Mouse (Mus musculus): ENCODE results near the gene Zfp981. TPM values are rescaled to one million over a fixed set of nuclear protein-coding genes. Genes with fewer than 3 reads are reported as not detected.
"Not testable (repeated sequence)": the region's sequence is repeated elsewhere in the genome, so short reads cannot be mapped to it uniquely, and the experiment has no call there.

Zfp981 gene
- polyA plus RNA-seq, 1 experiment from 2014 or later: not detected

DNA sequence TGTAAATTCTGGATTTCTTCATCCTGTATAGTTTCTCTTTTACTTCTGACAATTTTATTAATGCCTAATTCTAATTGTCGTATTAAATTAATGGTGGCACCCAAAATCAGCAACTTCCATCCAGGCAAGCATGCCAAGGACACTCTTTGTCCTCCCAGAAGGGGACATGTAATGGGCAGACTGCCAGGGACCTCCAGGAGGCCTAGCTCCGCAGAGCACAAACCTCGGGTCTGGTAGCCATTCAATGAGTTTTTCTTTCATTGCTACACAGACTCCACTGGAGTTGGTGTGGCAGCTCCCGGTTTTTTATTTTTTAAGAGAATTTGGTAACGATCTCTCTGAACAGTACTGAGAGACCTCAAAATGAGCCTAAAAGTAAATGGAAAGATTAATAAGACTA lies 41.1 kb upstream of the Zfp981 start:
- H3K4me3 ChIP-seq (ENCODE audit: low read depth, low read length); H3K4me1 ChIP-seq (ENCODE audit: control insufficient read depth, insufficient read depth, low read length); H3K4me2 ChIP-seq (ENCODE audit: low read depth); H3K9ac ChIP-seq (ENCODE audit: low read length); ATAC-seq (ENCODE audit: insufficient read depth, low FRiP score, low TSS enrichment); H3K27me3 ChIP-seq (ENCODE audit: control insufficient read depth, insufficient read depth, low read length); H3K36me3 ChIP-seq (ENCODE audit: control insufficient read depth, insufficient read depth, low read length); H3K27ac ChIP-seq (ENCODE audit: low read depth, low read length): not testable (repeated sequence)
- H3K9me3 ChIP-seq (ENCODE audit: control insufficient read depth, low read length): peaks cover 26% of the 10 kb centered on the region
- DNase-seq (ENCODE audit: low spot score): peak; percentile 9
- WGBS: 87% methylated on average over 5 of the region's 5 CpGs

DNA sequence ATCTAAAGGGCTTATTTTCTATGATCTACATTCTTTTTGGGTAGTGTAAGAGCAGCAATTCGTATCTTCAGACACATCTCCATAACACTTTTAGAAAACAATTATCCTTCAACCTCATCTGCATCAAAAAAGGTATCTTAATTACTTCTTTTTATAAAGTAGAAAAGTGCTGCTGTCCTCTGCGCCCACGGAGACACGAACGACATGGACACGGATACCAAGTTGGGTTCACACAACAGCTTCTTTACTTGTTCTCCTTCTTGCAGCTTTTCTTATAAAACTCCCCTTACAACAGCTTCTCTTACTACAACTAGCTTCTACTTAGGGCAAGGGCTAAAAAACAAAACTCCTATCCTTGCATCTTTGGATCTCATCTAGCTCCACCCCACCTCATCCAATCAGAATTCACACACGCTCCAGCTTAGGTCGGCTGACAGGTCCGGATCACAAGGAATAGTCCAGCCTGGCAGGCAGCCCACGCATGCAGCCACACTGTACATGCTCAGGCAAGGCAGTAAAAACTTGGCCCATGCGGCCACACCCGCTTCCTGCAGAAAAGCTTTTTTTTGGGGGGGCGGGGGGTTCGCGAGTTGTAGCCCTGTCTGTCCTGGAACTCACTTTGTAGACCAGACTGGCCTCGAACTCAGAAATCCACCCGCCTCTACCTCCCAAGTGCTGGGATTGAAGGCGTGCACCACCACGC lies 38.0 kb upstream of the Zfp981 start:
- not testable (repeated sequence) for DNase-seq (ENCODE audit: low spot score)
- peak; percentile 22; the same call in 1 of the 2 replicates for ATAC-seq (ENCODE audit: insufficient read depth, low FRiP score, low TSS enrichment)

DNA sequence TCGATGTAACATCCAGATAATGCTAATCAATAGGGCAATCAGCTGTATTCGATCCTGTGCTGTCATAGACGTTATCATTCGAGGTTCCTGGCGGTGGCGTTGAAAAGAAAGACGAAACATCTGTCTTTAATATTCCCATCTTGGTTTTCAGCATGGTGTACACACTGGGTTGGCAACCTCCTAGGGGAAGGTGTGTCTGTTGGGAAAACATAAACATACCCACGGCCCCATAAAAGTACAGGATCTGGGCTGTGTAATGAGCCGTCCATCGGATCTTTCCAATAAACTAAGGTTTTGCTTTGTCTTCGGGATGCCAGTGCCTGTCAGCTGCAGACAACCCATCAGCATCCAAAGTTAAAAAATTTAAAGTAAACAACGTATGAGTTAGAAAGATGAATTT lies 31.8 kb upstream of the Zfp981 start:
- not testable (repeated sequence) for DNase-seq (ENCODE audit: low spot score); H3K4me3 ChIP-seq (ENCODE audit: low read depth, low read length); H3K36me3 ChIP-seq (ENCODE audit: control insufficient read depth, insufficient read depth, low read length); H3K27me3 ChIP-seq (ENCODE audit: control insufficient read depth, insufficient read depth, low read length); H3K27ac ChIP-seq (ENCODE audit: low read depth, low read length); H3K4me1 ChIP-seq (ENCODE audit: control insufficient read depth, insufficient read depth, low read length); H3K9ac ChIP-seq (ENCODE audit: low read length); H3K9me3 ChIP-seq (ENCODE audit: control insufficient read depth, low read length); H3K4me2 ChIP-seq (ENCODE audit: low read depth)
- 93% methylated on average over 9 of the region's 12 CpGs for WGBS
- peak; percentile 36; the same call in 1 of the 2 replicates for ATAC-seq (ENCODE audit: insufficient read depth, low FRiP score, low TSS enrichment)

More for the DNA sequence above, 38.0 kb upstream of the Zfp981 start:
- WGBS: 90% methylated on average over 17 of the region's 19 CpGs
- not testable (repeated sequence) for H3K4me3 ChIP-seq (ENCODE audit: low read depth, low read length); H3K27me3 ChIP-seq (ENCODE audit: control insufficient read depth, insufficient read depth, low read length); H3K27ac ChIP-seq (ENCODE audit: low read depth, low read length); H3K4me2 ChIP-seq (ENCODE audit: low read depth); H3K36me3 ChIP-seq (ENCODE audit: control insufficient read depth, insufficient read depth, low read length); H3K9ac ChIP-seq (ENCODE audit: low read length); H3K4me1 ChIP-seq (ENCODE audit: control insufficient read depth, insufficient read depth, low read length); H3K9me3 ChIP-seq (ENCODE audit: control insufficient read depth, low read length)

DNA sequence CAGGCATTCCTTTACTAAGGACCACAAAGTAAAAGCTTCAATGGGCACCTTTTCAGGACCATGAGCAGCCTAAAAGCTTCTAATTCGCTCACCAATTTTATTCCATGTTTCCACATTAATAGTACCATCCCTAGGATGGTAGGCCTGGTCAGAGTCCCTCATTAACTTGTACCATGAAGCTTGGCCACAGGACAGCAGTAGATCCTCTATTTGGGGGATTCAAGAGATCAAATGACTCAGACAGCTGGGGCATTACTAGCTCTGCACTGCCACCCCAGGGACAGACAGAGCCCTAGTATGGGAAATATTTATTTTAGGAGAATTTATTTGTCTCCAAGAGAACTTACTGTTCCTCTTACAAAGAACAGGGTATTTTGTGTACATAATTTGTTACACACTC lies 27.6 kb upstream of the Zfp981 start:
- H3K4me2 ChIP-seq (ENCODE audit: low read depth); H3K27ac ChIP-seq (ENCODE audit: low read depth, low read length); H3K4me3 ChIP-seq (ENCODE audit: low read depth, low read length); DNase-seq (ENCODE audit: low spot score); H3K9ac ChIP-seq (ENCODE audit: low read length); H3K27me3 ChIP-seq (ENCODE audit: control insufficient read depth, insufficient read depth, low read length); H3K4me1 ChIP-seq (ENCODE audit: control insufficient read depth, insufficient read depth, low read length); H3K36me3 ChIP-seq (ENCODE audit: control insufficient read depth, insufficient read depth, low read length): not testable (repeated sequence)
- WGBS: no CpG with 5 or more reads among the region's 1 CpGs
- ATAC-seq (ENCODE audit: insufficient read depth, low FRiP score, low TSS enrichment): 0 out of 2 replicates have a peak, but pooled peaks have one; percentile 5
- peaks cover 19% of the 10 kb centered on the region for H3K9me3 ChIP-seq (ENCODE audit: control insufficient read depth, low read length)

DNA sequence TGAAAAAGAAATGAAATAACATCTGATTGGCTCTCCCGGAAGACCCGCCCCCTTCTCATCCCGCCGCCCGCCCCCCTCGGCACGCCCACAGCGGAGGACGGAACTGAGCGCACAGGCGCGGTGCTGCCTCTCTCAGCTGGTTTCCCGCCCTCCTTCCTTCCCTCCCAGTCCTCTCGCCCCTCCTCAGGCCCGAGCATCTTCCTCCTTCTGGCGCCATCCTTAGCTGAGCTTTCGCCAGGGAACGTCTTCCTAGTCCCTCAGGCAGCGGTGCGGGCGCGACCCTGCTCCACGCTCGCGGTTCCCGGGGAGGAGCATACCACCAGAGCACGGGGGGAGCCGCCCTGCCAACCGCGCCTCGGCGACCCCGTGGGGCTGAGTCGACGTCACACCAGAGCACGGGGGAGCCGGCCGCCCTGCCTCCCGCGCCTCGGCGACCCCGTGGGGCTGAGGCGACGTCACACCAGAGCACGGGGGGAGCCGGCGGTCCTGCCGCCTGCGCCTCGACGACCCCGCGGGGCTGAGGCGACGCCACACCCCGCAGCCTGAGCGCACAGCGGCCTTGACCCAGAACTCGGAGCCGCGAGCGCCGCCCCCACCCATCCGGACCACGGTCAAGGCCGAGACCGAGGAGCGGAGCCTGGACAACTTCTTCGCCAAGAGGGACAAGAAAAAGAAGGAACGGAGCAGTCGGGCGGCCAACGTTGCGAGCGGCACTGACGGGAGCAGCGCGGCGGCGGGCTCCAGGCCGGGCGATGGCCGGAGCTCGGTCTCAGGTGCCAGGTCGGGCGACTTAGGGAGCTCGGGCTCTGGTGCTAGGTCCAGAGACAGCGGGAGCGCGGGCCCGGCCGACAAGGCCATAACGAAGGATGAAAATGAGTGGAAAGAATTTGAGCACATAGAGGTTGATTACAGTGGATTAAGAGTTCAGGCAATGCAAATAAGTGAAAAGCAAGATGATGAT lies 26.8 kb upstream of the Zfp981 start:
- not testable (repeated sequence) for H3K36me3 ChIP-seq (ENCODE audit: control insufficient read depth, insufficient read depth, low read length); H3K27ac ChIP-seq (ENCODE audit: low read depth, low read length); H3K27me3 ChIP-seq (ENCODE audit: control insufficient read depth, insufficient read depth, low read length); H3K4me2 ChIP-seq (ENCODE audit: low read depth); DNase-seq (ENCODE audit: low spot score); H3K9ac ChIP-seq (ENCODE audit: low read length); H3K4me1 ChIP-seq (ENCODE audit: control insufficient read depth, insufficient read depth, low read length); H3K4me3 ChIP-seq (ENCODE audit: low read depth, low read length)
- H3K9me3 ChIP-seq (ENCODE audit: control insufficient read depth, low read length): peaks cover 16% of the 10 kb centered on the region
- ATAC-seq (ENCODE audit: insufficient read depth, low FRiP score, low TSS enrichment): peak; percentile 67
- WGBS: 63% methylated on average over 54 of the region's 94 CpGs

DNA sequence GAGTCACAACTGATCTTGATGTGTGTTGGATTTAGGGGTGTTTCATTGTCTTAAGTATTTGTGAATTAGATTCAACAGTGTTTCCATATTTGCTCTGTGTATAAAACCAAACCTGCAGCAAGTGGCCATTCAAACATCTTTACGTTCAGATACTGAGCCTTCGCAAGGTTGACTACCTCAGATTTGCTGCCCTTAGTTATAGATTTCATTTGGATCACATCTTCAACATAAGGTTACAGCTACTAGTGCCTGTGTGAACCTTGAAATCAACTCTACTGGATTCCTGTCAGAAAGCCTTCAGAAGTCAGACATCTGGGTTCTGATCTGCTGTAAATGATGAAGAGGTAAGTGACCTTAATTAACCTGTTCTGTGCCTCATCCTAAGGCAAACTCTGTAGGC lies 25.6 kb upstream of the Zfp981 start:
- not testable (repeated sequence) for H3K27me3 ChIP-seq (ENCODE audit: control insufficient read depth, insufficient read depth, low read length); H3K4me3 ChIP-seq (ENCODE audit: low read depth, low read length); ATAC-seq (ENCODE audit: insufficient read depth, low FRiP score, low TSS enrichment); H3K36me3 ChIP-seq (ENCODE audit: control insufficient read depth, insufficient read depth, low read length); DNase-seq (ENCODE audit: low spot score); H3K4me2 ChIP-seq (ENCODE audit: low read depth); H3K4me1 ChIP-seq (ENCODE audit: control insufficient read depth, insufficient read depth, low read length); H3K9ac ChIP-seq (ENCODE audit: low read length); H3K27ac ChIP-seq (ENCODE audit: low read depth, low read length)
- WGBS: 89% methylated on average over 2 of the region's 2 CpGs
- H3K9me3 ChIP-seq (ENCODE audit: control insufficient read depth, low read length): peaks cover 21% of the 10 kb centered on the region

DNA sequence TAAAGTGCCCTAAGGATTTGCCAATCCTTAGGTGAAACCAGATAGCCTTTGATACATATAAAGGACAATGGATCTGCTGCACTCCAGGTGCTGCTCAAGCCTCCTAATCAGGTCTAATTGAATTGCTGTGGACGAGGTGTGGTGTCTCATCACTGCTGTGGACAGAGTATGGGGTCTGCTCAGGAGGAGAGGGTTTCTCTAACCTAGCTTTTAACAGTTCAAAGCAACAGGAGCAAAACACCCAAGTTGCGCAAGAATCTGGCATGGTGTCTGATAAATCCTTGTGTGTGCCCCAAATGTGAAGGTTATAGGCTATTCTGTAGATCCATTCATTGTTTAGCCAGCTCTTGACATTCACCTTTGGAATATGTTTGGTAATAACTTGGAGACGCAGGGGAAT lies 24.9 kb upstream of the Zfp981 start:
- H3K4me2 ChIP-seq (ENCODE audit: low read depth); ATAC-seq (ENCODE audit: insufficient read depth, low FRiP score, low TSS enrichment); H3K9ac ChIP-seq (ENCODE audit: low read length); H3K36me3 ChIP-seq (ENCODE audit: control insufficient read depth, insufficient read depth, low read length); H3K4me1 ChIP-seq (ENCODE audit: control insufficient read depth, insufficient read depth, low read length); H3K27me3 ChIP-seq (ENCODE audit: control insufficient read depth, insufficient read depth, low read length); DNase-seq (ENCODE audit: low spot score); H3K4me3 ChIP-seq (ENCODE audit: low read depth, low read length); H3K27ac ChIP-seq (ENCODE audit: low read depth, low read length): not testable (repeated sequence)
- peaks cover 25% of the 10 kb centered on the region for H3K9me3 ChIP-seq (ENCODE audit: control insufficient read depth, low read length)
- WGBS: 87% methylated on average over 3 of the region's 3 CpGs

DNA sequence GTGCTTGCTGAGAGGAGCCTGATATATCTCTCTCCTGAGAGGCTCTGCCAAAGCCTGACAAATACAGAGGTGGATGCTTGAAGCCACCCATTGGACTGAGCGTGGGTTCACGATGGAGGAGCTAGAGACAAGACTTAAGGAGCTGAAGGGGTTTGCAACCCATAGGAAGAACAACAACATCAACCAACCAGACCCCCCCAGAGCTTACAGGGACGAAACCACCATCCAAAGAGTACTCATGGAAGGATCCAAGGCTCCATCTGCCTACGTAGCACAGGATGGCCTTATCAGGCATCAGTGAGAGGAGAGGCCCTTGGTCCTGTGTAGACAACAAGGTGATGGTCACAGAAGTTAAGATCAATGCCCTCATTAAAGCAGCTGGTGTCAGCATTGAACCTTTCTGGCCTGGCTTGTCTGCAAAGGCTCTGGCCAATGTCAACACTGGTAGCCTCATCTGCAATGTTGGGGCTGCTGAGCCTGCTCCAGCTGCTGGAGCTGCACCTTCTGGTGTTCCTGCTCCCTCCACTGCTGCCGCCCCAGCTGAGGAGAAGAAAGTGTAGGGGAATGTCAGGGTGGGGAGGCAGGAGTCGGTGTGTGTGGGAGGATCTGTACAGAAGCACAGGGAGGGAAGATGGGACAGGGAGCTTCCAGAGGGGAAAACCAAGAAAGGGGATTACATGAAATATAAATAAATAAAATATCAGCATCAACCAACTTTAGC lies 21.3 kb upstream of the Zfp981 start:
- not testable (repeated sequence) for DNase-seq (ENCODE audit: low spot score); ATAC-seq (ENCODE audit: insufficient read depth, low FRiP score, low TSS enrichment); H3K36me3 ChIP-seq (ENCODE audit: control insufficient read depth, insufficient read depth, low read length); H3K9ac ChIP-seq (ENCODE audit: low read length); H3K27me3 ChIP-seq (ENCODE audit: control insufficient read depth, insufficient read depth, low read length); H3K27ac ChIP-seq (ENCODE audit: low read depth, low read length); H3K4me1 ChIP-seq (ENCODE audit: control insufficient read depth, insufficient read depth, low read length); H3K4me3 ChIP-seq (ENCODE audit: low read depth, low read length); H3K4me2 ChIP-seq (ENCODE audit: low read depth)
- peaks cover 48% of the 10 kb centered on the region for H3K9me3 ChIP-seq (ENCODE audit: control insufficient read depth, low read length)
- 76% methylated on average over 6 of the region's 6 CpGs for WGBS
